Mouse (Mus musculus) embryo, embryonic 11 days (tissue): ENCODE data around the gene Tbx4.

ENCODE experiments used
- DNase-seq: peaks from one replicate; pipeline ENCODE4 v3.0.0-alpha.2; 2015

Tbx4 gene

DNA sequence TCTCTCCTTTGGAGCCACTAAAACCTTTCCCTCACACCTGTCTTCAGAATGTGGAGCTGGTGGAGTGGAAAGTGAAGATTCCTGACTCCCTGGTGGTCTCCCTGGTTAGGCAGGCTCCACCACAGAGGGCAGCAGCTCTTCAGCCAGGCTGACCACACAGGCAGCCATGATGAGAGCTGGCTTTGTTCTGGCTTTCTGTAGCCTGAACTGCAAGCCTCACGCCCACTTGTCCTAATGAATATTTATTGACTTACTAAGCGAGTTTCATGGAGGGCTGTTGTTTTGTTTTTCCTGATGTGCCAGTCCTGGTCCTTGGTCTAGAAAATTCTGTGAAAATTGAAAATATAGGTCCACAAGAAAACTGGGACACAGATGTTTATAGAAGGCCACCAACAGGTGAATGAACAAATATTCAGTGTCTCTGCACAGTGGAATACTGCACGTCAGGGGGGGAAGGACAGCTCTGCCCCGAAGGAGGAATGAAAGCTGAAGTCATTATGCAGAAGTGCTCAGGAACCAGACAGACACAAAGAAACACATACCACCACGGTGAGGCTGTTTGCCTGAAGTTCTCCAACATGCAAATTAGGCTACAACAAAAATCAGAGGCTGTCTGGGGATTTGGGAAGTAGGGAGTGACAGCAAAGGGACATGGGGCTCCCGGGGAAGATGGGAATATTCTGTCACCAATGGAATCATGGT is 28.1 kb upstream of the Tbx4 start:
- peak; percentile 74 for DNase-seq

DNA sequence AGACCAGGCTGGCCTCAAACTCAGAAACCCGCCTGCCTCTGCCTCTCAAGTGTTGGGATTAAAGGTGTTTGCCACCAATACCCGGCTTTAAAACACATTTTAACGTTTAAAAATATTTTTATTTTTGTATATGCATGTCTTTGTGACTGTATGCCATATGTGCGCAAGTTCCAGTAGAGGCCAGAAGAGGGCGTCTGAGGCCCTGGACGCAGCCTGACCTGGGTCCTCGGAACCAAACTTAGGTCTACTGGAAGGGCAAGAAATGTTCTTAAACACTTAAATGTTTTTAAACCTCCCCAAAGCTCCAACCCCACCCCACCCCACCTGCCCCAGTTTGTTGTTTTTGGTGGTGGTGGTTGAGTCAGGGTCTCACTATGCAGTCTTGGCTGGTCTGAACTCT is 21.9 kb upstream of the Tbx4 start:
- peak; percentile 32 for DNase-seq

DNA sequence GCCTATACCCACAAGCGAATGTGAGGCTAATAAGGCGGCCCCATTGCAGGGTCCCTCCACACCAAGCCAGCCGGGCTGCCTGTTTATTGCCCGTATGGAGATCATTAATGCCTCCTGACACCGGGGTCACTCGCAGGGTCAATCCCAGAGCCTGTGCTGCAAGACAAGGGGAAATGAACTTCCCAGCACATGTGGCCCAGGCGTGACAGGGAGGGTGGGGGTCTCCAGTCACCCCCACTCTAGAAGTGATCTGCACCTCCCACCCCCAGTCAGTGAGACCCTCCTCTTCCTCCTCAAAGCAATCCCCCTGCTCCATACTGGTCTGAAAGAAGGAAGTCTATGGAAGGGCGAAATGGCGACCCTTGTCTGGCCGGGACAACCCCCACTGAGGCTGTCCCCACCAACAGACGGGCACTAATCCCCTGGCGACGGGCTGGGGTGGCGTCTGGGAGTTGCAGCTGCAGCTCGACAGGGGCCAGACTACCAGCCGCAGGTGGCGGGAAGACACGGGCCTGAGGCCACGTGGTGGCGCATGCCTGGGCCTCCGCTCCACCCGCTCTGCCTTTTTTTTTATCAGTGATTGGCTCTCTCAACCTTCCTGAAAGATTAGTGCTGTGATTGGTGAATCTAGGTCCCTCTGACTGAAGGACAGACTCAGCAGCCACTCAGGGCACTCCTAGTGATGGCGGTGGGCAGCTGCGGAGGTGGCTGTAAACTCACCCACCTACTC is 10.0 kb upstream of the Tbx4 start:
- DNase-seq = peak; percentile 74

DNA sequence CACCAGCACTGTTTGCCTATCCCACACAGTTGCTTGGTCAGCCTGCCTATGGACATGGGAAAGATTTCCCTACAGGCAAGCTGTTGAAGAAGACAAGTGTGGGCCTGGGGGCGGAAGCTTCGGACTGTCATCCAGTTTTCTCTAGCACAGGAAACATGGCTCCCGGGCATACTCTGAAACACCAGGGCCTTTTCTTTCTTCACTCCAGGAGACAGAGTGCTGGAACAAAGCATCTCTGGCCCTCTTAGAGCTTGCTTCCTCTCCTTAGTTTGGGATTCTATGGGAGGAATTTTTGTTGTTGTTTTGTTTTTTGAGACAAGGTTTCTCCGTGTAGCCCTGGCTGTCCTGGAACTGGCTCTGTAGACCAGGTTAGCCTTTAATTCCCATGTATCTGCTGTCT is 1.7 kb upstream of the Tbx4 start:
- peak; percentile 10 for DNase-seq

DNA sequence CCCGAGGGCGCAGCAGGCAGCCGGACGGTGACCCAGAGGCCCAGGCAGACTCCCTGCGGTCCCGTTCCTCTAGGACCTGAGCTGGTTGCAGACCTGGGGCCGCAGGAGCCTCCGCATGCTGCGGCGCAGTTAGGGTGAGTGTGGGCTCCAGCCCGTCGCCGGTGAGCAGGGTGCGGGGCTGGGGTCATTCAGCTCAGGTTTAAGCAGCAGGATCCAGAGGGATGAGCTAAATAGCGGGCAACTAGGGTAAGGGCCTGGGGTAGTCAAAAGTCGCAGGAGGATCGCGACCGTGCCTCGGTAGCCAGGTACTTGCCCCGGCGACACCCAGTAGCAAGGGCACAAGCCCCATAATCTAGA is 185 bp downstream of the Tbx4 start:
- DNase-seq = peak; percentile 47

DNA sequence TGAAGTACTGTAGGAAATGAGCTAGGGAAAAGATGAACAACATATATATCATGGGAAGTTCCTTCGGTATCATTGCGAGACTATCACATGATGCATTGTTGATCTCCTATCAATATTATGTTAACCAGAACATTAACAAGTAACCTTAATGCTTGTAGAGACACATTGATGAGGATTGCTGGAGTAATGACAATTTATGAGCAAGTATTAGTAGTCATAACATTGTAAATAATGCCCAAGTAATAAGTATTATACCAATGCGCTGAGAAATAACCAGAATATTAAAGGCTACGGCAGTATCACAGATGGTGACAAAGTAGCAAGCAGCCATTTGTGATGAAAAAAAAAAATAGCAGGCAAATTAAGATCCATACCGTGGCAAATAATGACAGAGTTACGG is 1.1 kb downstream of the Tbx4 start:
- DNase-seq = peak; percentile 16

DNA sequence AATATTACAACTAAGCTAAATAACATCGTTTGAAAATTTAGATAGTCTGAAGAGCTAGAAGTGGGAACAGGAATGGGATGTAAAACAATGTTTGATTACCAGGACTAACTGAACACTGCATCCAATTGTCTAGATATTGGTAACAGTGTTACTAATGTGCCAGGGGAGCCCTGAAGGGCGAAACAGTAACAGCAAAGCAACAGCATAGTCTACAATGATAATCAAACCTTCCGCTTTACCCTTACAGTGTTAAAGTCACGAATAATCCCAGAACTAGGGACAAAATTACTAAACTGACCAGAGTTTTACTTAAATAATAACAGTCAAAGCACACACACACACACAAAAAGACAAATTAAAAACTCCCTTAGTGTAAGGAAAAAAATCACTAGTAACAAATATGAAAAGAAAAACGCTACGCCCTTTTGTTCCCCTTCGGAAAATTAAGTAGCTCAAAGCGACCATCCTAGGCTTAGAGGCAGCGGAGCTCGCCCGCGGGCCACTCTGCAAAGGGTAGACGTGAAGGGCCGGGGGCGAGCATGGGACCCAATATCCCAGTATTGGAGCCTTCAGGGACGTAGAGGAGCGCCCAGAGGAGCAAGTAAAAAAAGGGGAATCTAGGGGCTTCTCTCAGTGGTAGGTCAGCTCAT is 1.7 kb downstream of the Tbx4 start:
- DNase-seq = peak; percentile 62

DNA sequence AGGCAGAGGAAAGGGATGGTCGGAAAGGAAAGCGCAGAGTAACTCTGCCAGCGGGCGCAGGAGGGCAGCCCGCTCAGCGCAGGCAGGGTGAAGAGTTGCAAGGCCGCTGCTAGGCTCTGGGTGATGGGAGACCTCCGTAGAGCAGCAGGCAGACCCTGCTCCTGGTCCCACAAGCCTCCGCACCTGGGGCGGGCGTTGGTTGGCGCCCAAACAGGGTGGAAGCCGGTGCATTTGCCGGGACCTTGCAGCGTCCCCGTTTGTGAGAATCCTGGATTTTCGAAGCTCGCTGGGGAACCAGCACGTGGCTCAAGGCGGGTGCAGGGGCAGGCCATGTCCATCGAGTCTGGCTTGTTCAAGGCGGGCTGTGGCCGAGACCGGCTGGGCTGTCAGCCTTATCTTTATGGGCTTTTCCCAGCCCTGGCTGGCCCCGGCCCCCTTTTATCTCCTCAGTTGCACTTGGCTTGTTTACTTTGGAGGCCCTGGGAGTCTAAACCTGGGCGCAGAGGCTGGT is 2.3 kb downstream of the Tbx4 start:
- DNase-seq = peak; percentile 64

DNA sequence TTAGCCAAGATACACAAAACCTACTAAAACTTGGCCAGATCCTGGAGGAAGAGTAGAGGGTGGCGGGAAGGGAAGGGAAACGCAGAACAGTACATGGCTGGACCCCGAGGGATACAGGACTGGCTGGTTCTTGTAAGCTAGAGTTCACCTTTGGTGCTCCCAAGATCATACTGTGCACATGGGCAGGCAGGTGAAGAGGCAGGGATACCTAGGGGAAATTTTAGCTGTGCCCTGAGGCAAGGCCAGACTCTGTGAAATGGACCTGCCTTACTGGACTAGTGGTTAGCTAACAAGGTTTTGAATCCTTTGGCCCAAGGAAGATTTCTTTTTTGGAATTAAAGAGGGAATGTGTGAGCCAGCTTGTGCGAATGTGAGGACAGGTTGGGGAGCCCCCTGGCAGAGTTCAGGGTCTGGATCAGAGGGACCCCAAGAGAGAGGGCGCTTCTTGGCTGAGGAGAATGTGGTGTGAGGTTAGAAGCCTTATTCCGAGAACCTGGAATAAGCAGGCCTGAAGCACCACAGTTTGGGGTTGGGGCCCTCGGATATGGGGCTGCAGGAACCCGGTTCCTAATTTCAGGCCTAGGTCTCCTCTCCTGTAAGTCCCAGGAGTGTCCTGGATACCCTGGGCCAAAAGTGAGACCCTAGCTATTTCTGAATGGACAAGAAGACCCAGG is 3.0 kb downstream of the Tbx4 start:
- no peak for DNase-seq

DNA sequence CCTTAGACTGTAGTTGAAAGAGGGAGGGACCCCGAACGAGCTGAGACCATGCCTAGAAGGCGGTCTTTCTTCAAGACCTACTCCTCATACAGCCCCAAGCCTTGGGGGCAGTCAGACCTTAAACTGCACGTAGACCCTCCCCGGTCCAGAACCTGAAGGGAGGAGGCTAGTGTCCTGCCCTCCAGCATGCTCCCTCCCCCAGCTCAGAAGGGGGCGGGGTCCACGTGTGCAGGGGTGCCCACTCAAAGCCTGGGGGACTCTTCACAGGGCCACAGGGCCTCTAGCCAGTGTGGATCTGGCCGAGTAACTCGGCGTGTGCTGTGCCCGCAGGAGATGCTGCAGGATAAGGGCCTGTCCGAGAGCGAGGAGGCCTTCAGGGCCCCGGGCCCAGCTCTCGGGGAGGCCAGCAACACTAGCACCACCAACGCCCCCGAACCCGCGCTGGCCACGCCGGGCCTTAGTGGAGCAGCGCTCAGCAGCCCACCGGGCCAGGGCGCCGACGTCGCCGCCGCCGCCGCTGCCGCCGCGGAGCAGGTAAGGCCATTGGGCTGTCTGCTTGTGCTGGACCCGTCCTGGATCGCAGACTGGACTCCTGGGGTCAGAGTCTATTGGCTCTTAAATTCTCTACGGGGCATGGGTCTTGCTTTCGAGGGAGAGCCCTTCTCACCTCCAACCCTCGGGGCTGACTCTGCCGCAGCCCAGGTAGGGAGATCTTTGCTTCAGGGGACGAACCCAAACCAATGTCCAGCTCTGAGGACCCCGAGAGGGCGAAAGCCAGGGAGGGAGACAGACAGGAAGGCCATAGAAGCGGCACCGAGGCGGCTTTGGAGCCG is 3.7 kb downstream of the Tbx4 start:
- peak; percentile 42 for DNase-seq

DNA sequence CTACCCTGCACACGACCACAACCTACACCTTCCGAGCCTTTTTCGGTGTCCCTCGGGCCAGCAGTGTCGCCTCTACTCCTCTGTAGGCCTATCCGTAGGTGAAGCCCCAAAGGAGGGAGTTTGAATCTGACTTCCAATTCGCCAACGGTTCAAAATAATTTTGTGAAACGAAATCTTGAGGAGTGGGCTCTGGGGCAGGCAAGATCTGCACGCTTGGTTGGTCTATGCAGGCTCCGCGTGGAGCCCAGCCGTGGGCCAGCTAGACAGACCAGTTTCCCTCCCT is 4.3 kb downstream of the Tbx4 start:
- peak; percentile 37 for DNase-seq

DNA sequence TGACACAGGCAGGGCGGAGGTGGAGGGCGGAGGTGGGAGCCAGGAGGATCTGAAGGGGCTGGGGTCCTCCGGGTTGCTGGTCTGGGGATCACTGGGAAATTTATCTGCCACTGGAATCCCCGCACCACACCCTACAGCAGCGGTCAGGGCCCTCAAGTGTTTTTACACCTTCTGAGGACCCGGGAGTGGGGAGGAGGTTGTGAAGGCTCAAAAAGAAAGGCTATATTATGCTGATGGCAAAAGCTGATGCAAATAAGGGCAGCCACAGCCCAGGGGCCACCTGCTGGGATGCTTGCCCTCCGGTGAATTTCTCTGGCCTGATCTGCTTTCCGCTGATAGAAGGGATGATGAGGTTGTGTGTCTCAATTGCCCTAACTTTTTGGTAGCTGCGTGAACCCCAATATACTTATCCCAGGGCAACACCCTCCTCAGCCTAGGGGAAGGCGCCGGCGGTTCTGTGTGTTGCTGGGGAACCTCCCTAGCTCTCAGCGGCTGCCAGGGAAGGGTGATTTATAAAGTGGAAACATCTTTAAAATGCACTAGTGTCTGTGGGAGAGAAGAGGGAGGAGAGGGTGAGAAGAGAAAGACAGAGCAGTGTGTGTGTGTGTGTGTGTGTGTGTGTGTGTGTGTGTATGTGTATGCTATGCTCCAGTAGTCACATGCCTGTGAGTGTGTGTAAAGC is 4.9 kb downstream of the Tbx4 start:
- peak; percentile 28 for DNase-seq

DNA sequence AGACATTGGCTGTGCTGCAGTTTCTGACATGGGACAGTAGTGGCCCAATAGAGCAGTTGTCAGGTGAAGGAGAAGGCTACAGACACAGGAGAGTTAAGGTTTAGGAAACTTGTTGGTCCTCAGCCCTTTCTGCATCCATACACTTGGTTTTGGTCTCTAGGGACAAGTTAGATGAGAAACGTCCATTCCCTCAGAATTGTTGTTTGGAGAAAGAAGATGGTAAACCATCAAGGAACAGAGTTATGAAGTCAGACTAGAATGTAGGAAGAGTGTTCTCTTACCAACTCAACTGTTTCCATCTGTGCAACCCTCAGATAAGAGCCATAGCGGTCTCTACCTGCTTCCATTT is 5.4 kb downstream of the Tbx4 start:
- DNase-seq = peak; percentile 34

DNA sequence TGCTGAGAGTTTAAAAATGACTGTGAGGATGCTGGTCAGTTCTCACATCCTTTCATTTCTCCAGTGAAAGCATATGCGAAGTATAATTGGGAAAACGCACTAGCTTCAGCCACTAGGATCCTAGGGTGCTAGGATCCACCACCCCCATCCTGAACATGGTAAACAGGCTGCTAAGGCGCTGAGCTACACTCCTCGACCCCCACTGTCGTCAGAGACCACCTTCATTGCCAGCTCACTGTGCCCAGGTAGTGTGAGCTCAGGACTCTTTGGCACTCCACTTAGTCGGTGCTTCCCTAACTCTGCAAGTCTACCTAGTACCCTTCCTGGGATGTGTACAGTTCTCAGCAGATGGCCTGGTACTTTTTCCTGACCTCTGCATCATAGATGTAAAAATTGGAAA is 6.5 kb downstream of the Tbx4 start:
- peak; percentile 19 for DNase-seq

DNA sequence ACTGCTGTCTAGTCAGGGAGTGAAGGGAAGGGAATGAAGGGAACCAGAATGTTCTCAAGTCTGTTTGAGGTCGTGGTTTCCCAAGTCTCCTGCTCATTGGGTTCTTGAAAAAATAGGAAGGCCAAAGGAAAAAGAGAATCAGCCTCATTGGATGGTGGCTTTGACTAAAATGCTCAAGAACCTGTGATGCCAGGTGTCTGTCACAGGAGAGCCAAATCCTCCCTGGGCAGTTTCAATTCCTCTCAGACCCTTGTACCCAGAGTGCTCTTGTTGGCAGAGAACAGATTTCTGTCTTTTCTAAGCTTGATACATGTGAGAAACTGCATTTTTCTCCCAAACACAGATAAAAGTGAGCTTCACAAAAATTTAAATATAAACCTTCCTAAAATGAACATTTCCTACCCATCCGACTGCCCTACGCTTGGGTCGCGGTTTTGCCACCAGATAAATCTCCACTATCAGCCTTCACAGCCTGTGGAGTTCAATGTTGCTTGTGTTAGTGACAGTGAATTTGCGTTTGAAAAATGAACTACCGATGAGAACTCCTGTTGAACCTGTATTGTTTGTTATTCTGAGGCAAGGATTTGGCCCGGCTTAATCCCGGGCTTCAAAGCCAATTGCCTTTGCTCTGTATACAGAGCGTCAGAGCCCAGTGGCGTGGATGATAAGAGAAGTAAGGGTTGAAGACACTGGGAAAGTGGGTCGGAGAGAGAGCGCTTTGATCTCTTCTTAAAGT is 7.3 kb downstream of the Tbx4 start:
- DNase-seq = peak; percentile 46

DNA sequence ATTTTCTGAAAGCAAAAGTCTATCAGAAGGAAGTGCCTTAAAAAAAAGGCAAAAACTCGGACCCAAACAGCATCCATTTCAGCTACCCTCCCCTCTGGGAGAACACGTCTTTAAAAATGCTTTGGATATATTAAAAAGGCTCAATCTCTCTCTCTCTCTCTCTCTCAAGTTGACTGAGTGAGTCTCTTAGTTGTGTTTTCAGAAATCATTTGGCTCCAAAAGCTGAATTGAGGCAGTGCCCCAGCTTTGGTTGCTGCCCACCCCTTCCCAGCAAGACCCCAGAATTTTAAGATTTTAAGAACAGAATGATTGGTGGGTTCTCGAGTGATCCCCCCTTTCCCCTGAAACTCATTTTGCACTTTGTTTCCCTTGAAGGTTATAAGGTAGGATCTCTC is 7.9 kb downstream of the Tbx4 start:
- DNase-seq = no peak

DNA sequence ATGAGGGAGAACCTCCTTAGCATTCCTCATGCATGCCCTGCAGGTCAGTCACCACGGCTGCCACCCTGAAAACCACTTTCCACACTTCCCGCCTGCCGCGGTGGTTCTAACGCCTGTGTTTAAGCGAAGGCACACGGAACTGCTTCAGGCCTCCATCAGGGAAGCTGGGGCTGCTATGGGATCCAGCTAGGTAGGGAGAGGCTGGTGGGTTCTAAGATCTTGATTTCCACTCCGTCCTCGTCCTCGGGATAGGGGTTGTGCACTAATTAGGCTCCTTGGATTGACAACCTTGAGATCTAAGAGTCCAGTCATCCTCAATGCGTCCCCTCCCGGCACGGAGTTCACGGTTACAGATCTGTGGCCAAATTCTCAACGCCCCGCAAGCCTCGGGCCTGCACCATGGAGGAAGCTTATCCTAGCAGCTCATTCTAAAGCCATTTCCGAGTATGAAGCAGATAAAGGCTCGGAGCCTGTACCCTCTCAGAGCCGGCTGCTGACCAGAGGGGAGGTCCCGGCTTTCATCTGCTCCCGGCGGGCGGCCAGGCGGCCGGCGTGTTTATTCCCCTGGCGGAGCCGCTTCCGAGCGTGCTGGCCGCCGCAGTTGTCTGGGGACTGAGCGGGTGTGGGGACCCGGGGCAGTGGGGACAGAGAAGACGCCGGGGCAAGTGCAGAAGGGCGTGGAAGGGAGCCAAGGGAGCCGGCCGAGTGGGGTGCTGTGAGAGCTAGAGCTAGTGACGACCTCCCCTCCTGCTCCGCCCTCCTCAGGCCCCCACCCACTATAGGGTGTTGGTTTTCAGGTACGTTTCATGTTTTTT is 8.7 kb downstream of the Tbx4 start:
- peak; percentile 62 for DNase-seq

DNA sequence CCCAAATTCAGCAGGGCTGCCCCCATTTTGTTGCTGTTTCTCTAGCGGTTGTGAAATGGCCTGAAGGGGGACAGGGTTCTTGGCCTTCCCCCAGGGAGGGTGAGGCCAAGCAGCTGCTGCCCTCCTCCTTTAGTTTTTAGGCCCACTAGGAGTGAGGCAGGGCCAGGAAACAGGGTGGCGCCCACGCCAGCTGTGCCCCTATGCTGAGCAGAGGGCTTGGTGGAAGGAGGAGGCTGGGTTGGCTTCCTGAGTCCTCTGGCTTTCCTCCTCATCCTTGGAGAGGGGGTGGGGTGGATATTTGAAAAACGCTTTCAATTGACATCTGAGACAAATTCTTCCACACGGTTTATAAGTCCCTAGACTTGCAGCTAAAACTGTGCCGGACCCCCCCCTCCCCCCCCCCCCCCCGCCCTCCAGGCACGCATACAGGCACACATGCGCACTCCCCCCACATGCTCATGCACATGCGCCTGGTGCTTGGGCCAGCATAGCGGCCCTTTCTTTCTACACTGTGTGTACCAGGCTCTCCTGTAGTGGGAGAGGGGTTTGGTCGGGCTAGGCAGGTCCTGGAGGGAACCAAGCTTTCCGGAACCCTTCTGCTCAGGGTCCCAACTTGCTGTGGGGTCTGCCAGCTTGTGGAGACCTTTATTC is 10.2 kb downstream of the Tbx4 start:
- peak; percentile 29 for DNase-seq

DNA sequence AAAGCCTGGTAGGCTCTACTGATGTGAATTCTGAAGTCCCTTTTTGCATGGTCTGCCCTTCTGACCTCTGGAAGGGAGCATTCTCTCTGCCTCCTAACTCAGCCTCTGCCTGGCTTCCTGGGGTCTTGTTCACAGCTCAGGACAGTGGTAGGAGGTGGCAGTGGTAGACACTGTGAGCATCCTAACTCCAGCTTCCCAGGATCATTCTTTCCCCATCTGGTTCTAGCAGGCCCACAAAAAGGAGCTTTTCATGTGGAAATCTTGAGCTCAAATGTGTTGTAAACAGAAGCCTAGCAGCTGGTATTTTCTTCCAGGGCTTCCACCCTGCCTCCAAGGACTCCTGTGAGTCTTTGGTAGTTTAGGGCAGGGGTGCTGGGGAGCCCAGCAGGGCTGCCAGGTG is 14.1 kb downstream of the Tbx4 start:
- DNase-seq = no peak

DNA sequence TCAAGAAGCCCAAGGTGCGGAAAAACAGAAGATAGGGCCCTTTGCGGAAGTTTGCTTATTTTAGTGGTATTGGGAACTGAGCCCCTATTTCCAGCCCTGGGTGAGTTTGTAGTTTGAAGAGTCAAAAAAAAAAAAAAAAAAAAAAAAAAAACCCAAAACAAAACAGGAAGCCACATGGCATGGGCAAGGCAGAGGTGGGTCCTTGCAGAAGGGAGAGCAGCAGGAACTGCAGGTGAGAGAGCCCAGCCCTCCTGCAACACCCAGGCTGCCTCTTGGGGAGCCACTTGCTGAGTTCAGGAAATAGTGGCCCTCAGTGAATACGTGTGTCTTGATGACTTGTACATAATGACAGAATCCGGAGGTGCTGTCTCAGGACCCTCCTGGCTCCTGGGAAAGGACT is 23.3 kb downstream of the Tbx4 start:
- no peak for DNase-seq
